Mouse (Mus musculus): ENCODE results near the gene Agr2.

Gene Agr2

GRCm38 (mm10) chr12:36026126-36026525 is 33.4 kb downstream of the Agr2 start:
- in situ Hi-C loops (cut with MboI, MseI), result loop anchor here in 1 of 2 experiments (25.0 kb wide), 1 partner anchor 489 kb away; the partner anchor contains the start of gene Ahr

GRCm38 (mm10) chr12:36027171-36027570 is 34.5 kb downstream of the Agr2 start:
- in situ Hi-C loops (cut with MboI, MseI), result loop anchor here in 1 of 2 experiments (25.0 kb wide), 1 partner anchor 490 kb away; the partner anchor contains the start of gene Ahr

DNA sequence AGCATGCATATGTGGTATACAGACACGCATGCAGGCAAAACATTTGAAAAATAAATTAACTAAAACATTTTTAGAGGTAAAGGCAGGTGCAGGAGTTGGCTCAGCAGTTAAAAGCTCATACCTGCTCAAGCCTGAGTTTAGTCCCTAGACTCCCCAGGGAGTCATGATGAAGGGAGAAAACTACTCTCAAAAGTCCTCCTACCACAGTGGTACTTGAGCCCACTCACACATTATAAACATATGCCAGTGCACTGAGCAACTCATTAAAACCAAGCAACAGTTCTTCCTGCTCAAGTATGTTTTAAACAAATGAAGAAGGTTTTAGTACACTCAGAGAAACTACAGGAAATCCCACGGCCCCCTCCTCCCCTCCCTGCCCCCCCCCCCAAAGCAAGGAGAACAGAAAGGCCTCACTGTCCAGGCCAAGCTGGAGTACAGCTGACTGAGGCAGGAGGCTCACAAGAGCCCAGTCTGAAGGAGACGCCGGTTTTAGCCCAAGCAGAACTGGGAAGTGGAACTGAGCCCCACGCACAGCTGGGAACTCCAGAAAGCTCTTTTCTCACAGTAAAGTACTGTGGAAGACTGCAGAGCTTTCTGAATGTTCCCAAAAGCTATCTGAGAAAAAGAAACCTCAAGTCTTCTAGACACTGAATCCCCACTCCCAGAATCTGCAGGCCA is 36.4 kb downstream of the Agr2 start:
- in situ Hi-C loops (cut with MboI, MseI), result loop anchor here in 1 of 2 experiments (25.0 kb wide), 1 partner anchor 492 kb away; the partner anchor contains the start of gene Ahr

DNA sequence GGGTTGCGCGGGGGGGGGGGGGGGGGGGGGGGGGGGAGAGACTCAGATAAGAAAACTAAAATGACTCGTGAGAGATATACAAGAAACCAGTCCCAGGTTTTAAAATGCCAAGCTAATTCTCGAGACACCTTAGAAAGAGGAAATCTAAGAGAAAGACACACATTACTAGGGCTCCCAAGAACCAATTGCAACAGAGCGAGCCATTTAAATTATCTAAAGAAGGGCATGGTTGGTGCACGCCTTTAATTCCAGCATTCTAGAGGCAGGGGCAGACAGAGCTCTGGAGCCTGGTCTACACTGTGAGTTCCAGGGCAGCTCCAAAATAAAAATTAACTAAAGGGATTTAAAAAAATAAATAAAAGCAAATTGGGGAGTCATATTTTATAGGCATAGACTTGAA is 37.0 kb downstream of the Agr2 start:
- in situ Hi-C loops (cut with MboI, MseI), result loop anchor here (10.0 to 25.0 kb wide), 2 partner anchors 355 to 492 kb away; partner anchors contain the start of genes Ahr (in 1 of the 2), D630036H23Rik (in 1 of the 2) and Ispd (in 1 of the 2)

DNA sequence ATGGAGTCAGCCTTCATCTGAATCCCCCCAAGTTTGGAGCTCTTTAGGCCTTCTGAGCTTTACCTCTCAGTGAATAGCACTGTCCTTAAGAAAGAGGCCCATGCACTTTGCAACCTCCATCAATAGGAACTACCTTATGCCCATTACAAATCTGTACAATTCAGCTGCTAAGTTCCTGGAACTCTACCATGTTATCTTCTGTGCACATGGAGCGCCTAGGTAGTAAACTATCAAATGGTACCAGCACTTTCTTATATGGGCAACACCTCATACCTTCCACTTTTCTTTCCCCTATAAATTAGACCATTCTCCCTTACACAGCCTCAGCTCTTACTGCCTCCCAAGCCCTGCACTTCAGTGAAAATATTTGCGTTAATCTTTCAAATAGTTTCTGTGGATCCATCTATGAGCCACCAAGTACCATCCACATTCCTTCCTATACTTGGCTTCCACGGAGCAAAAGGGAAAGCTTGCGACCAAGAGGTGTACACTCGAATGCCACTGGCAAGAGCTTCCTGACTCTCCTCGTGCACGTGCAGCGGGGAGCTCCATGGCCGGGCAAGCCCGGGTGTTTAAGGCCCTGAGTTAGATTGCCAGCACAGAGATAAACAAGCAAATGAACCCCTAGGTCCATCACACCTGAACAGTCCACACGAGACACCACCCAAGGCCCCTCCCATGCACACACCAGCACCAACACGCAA is 38.1 kb downstream of the Agr2 start:
- in situ Hi-C loops (cut with MboI, MseI), result loop anchor here (10.0 to 25.0 kb wide), 2 partner anchors 354 to 494 kb away; partner anchors contain the start of genes Ahr (in 1 of the 2), D630036H23Rik (in 1 of the 2) and Ispd (in 1 of the 2)

GRCm38 (mm10) chr12:36032419-36032818 is 39.7 kb downstream of the Agr2 start:
- in situ Hi-C loops (cut with MboI, MseI), result loop anchor here (10.0 to 25.0 kb wide), 2 partner anchors 352 to 495 kb away; partner anchors contain the start of genes Ahr (in 1 of the 2), D630036H23Rik (in 1 of the 2) and Ispd (in 1 of the 2)

GRCm38 (mm10) chr12:36035501-36035900 is 42.8 kb downstream of the Agr2 start:
- in situ Hi-C loops (cut with MboI, MseI), result loop anchor here (10.0 to 25.0 kb wide), 2 partner anchors 349 to 498 kb away; partner anchors contain the start of genes Ahr (in 1 of the 2), D630036H23Rik (in 1 of the 2) and Ispd (in 1 of the 2)

DNA sequence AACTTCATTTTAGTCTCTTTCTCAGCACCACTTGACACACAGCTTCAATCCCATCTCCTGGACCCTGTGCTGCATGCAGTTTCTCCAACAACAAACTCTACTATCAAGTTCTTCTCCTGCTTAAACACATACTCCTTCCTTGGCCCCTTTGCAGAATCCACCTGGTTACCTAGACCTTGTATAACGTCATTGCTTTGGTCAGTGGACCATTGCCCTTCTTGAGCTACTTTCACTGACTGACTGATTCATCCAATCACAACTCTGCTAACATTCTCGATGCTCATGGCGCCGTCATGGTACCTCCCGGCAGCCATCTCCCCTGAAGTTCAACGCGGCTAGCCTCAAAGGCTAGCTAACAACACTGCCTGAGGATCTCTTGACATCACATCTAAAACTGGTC is 43.4 kb downstream of the Agr2 start:
- in situ Hi-C loops (cut with MboI, MseI), result loop anchor here (10.0 to 25.0 kb wide), 2 partner anchors 349 to 499 kb away; partner anchors contain the start of genes Ahr (in 1 of the 2), D630036H23Rik (in 1 of the 2) and Ispd (in 1 of the 2)

DNA sequence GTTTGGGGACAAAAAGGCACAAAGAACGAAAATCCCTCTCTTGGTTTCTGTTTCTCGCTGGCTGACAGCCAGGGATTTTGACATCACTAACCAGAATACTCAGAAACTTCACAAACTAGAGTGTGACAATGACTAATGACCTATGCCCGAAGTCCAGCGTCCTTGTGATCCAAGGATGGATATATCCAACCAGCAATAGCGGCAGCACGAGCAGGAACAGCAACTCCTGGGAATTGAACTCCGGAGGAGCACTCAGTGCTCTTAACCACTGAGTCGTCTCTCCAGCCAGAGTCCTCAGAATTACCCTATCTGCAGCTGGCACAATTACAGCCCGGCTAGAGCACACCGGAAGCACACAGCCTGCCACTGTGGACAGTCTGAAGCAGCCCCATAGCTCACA is 44.1 kb downstream of the Agr2 start:
- in situ Hi-C loops (cut with MboI, MseI), result loop anchor here (10.0 to 25.0 kb wide), 2 partner anchors 348 to 499 kb away; partner anchors contain the start of genes Ahr (in 1 of the 2), D630036H23Rik (in 1 of the 2) and Ispd (in 1 of the 2)

DNA sequence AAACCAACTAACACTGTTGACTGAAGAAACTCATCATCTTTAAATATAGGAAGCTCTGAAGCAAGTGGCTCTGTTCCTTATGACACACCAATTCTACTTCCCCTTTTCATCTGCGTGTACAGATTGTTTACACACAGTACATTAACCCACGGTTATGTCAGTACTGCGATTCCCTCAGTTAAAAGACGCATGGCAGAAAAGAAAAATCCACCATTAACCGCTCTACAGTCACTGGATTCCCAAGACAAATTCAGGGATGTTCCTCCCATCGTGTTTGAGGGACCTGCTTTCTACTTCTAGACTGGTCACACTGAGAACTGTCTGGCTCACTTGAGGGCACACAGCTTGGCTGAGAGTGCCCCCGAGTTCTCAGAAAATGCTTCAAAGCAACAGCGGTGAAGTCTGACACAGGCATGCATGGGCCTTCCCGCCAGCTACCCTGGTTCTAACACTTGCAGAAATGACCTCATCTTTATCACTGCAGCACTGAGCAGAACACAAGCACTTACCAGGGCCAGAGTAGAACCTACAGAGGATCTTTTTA is 46.9 kb downstream of the Agr2 start:
- in situ Hi-C loops (cut with MboI, MseI), result loop anchor here (5.0 to 25.0 kb wide), 4 partner anchors 118 to 1027 kb away; partner anchors contain the start of genes Ahr (in 1 of the 2), Ankmy2 (in 1 of the 2), Bzw2 (in 1 of the 2) and D630036H23Rik (in 1 of the 2)

DNA sequence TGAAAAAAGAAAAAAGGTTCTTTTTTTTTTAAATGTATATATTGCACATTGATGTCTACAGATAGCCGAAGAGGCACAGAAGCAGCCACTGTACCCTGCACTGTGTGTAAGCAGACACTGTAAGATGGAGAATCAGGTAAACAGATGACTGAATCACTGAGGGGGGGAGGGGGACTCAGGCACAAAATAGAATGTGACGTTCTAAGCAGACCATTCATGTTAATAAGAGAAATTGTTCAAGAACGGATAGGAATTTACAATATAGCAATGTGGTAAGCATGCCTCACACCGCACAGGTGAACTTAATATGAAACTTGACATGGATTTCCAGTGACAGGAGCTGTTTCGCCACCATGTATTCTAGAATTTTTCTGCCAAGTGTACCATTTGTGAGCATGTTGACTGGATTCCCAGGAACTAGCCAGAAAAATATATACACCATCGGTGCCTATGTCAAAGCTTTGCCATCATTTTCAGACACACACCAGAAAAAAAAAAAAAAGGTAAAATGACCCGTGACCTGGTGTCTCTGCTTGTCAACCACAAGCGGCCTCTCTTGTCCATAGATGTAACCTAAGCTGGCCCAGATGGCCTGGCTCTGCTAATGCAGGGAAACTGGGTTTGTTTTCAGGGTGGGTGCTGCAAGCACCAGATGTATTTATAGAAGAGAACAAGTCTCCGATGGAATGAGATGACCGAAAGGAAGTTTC is 48.0 kb downstream of the Agr2 start:
- in situ Hi-C loops (cut with MboI, MseI), result loop anchor here (5.0 to 25.0 kb wide), 3 partner anchors 117 to 1028 kb away; partner anchors contain the start of genes Ahr (in 1 of the 2), Ankmy2 (in 1 of the 2) and Bzw2 (in 1 of the 2)

DNA sequence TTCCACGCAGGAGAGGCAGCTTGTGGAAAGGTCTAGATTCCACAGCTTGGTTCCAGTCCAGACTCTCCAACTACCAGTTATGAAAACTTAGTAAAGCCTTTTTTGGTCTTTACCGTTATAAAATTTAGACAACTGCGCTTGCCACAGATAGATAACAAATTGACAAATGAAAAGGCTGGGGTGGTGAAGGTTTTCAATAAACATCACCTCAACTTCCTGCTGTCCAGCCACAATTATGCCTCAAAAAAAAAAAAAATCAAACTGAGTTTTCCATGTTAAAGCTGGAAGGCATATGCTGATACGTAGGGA is 48.5 kb downstream of the Agr2 start:
- in situ Hi-C loops (cut with MboI, MseI), result loop anchor here (5.0 to 25.0 kb wide), 3 partner anchors 116 to 1029 kb away; partner anchors contain the start of genes Ahr (in 1 of the 2), Ankmy2 (in 1 of the 2) and Bzw2 (in 1 of the 2)

- in situ Hi-C loops (cut with MboI, MseI), result loop anchor here (5.0 to 25.0 kb wide), 3 partner anchors 115 to 1030 kb away; partner anchors contain the start of genes Ahr (in 1 of the 2), Ankmy2 (in 1 of the 2) and Bzw2 (in 1 of the 2)
Measured at GRCm38 (mm10) chr12:36041703-36042347, 49.1 kb downstream of the Agr2 start.

DNA sequence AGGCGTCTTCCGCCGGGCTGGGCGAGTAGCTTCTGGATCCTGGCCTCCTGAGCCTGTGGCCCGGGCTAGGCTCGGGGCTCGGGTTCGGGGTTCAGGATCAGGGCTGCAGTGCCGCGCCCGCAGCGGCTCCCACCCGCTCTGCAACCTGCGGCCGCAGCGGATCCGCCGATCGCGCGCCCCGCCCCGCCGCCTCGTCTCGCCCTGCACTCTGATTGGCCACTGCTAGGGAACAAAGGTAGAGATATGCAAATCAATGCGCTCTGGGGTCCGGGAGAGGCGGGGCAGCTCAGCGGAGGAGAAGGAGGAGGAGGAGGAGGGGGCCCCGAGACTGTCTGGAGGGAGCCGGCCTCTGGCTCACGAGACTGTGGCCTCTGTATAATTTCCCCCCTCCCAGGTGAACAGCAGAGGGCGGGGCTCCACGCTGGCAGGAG is 49.7 kb downstream of the Agr2 start, which contains the start of gene Tspan13:
Gene Tspan13, minus strand, starts transcription at position 153 of the 431 bp plus-strand sequence.
- in situ Hi-C loops (cut with MboI, MseI), result loop anchor here (5.0 to 25.0 kb wide), 3 partner anchors 115 to 1030 kb away; partner anchors contain the start of genes Ahr (in 1 of the 2), Ankmy2 (in 1 of the 2) and Bzw2 (in 1 of the 2)

DNA sequence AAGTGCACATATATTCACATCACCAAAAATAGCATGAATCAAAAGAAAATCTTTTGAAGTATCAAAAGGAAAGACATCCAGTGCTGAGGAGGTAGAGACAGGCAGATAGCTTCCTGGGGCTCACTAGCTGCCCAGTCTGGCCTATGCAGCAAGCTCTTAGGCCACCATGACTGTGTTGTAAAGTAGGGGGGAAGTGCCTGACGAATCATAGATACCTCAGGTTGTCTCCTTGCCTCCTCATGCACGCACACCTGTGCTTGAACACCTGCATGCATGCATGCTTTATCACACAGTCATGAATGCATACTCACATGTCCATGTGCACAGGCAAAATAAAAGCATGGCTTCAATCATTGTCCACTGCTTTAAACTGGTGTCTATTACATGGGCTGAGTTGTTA is 52.0 kb downstream of the Agr2 start:
- in situ Hi-C loops (cut with MboI, MseI), result loop anchor here (5.0 to 25.0 kb wide), 3 partner anchors 113 to 1032 kb away; partner anchors contain the start of genes Ahr (in 1 of the 2), Ankmy2 (in 1 of the 2) and Bzw2 (in 1 of the 2)

DNA sequence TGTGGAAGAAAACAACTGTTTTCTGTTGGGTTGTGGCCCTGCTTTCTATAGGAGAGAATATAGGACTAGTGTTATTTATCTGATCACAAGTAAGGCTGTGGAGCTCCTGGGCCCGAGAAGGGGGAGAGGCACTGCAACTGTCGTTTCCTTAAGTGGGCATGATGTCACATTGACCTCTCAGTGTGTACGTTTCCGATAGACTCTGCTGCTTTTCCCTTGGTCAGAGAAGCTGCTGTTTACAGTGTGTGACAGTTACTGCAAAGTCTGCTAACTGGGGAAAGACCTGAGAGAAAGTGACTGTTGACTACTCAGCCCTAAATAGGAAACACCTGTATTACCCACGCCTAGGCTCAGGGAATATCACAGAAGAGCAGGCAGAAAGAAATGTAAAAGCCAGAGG is 53.5 kb downstream of the Agr2 start:
- in situ Hi-C loops (cut with MboI, MseI), result loop anchor here in 1 of 2 experiments (25.0 kb wide), 1 partner anchor 509 kb away; the partner anchor contains the start of gene Ahr

DNA sequence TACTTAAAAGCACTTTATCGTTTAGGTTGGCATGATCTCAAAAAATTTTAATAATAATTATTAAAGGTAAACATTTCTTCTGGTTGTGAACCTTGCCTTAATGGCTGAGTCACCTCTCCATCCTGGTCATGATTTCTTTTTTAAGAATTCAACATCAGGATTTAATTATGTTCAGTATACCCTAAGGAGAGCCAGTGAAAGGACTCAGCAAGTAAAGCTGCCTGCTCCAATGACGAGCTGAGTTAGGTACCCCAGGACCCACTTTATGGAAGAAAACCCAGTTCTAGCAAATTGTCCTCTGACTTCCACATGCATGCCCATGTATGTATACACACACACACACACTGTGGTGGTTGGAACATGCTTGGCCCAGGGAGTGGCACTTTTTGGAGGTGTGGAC is 54.9 kb downstream of the Agr2 start:
- in situ Hi-C loops (cut with MboI, MseI), result loop anchor here in 1 of 2 experiments (25.0 kb wide), 1 partner anchor 510 kb away; the partner anchor contains the start of gene Ahr

DNA sequence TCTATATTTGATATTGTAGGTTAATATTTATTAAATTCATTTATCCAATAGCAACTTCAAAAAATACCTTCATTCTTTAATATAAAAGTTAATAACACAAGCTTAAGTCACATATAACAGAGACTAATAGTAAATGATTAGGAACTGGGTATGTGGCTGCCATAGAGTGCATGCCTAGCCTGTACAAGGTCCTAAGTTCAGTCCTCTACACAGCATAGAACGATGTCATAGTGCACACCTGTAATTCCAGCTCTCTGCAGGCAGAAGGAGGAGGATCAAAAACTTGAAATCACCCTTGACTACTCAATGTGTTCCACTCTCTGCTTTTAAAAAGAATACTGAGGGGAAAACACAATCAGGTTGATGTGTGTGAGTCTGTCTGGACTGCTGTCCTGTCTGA is 57.6 kb downstream of the Agr2 start:
- in situ Hi-C loops (cut with MboI, MseI), result no loop called here

Measured in T-helper 17 cell (primary cell).